Mouse (Mus musculus) kidney, postnatal 25 days (tissue): ENCODE results near the gene Dph1.

Experiments
- DNase-seq, 2 experiments: peaks; one replicate each; pipeline ENCODE4 v3.0.0; 2021; ENCODE audit warnings: mixed read lengths in 2 of 2

Dph1 gene

DNA sequence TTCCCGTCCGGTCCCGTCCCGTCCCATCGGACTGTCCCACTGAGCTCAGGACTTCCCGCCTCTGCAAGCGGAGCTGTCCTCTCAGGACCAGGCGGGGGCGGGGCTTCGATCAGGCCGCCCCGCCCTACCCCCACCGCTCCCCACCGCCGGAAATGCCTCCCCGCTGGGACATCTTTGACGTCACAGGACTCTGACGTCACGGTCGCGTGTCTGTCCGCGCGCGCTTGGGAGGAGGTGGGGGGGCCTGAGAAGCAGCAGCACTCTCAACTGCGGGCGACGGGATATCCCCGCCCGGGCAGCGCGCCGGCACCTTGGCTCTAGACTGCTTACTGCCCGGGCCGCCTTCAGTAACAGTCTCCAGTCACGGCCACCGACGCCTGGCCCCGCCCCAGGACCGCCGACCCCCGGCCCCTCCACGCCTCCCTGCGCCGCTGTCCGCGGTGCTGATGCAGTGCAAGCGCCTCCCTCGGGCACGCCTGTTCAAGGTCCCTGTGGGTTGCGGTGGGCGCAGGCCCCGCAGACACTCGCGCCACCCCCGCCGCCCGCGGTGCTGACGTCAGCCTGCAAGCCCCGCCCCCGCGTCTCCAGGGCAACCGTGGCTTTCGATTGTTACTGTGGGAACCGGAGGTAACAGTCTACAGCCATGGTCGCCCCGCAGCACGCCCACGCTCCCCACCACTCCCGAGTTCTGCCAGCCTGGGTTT is 17.8 kb downstream of the Dph1 start:
- DNase-seq: peak; percentile 91 to 92

- peak; percentile 47 to 72 for DNase-seq
These were observed 18.6 kb downstream of the Dph1 start for GRCm38 (mm10) chr11:75172151-75173094.

DNA sequence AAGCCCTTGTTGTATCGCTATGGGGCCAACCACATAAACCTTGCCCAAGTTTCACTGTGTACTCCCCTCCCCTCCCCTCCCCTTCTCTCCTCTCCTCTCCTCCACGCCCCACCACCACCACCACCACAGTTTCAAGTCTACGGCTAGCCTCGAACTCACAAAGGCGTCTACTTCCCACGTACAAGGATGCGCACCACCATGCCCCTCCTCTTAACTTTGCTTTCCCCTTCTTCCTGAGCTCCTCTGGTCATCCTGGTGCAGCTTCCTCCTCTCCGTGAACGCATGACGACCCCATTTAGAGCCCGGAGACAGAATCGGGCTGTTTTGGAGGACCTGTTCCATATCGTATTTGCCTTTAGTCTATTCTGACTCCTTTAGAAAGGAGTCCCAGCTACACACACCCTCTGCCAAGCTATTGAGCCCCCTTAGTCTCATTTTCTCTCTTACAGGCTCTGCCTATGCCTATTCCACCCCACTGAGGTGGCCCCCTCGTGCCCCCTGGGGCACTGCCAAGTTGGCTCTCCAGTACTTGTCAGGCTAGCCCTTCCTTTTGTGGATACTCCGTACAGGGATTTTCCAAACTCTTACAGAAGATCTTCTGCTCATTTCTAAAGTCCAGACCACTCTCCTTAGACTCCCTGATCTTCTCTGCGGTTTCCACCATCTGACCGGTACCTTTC is 19.7 kb downstream of the Dph1 start:
- DNase-seq: peak in 1 of 2 experiments; percentile 47

DNA sequence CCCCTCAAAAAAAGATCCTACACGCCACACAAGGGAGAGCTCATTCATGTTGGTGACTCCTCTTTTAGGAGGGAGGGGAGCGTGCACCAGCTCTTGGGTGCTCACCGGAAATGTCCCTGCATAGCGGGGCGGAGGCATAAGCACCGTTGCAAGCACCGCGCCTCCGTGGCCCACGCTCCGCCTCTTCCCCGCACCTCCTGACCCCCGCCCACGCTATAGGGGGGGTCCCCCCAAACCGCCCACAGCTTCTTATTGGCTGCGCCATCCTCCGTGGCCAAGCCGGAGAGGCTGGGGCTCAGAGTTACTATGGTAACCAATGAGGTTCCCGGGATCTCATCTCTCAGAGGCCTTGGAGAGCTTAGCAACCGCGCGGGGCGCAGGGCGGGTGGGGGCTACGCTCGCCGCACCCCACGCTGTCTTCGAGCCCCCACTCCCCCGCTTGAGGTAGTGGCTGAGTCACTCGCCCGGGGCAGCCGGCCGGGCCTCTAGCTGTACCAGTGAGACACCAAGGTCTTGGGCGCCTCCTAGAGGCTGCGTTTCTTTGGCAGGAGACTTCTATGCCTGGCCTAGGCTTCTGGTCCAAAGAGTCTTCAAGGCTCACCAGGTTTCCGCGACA is 20.8 kb downstream of the Dph1 start:
- DNase-seq: peak; percentile 95 to 99

DNA sequence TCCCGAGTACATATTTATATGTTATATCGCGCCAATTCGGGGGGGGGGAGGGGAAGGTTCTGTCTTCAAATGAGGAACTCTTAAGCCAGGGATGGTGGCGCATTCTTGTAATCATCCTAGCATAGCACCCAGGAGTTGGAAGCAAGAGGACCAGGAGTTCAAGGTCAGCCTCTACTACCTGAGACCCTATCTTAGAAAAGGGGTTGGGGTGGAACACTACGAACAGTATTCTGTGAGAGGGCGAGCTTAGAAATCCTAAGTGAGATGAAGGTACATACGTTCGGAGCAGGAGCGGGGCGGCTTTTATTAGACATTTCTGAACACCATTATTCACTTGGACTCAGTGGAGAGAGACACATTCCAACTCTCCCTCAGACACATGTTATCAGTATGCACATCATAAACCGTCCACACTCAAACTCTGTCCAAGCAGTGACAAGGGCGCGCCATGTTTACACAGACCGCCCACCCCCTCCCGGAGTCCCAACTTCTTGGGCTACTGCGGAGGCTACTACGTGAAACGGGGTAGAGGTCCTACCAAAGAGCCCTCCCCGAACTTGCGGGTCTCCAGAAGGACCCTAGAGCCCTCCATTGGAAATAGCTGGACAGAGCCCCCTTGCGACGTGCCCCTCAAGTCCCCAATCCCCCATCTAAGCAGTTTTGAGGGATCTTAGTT is 21.5 kb downstream of the Dph1 start, which contains the start of gene Hic1:
Gene Hic1 (minus strand): TSS at position 115 of the 676 bp plus-strand sequence.
- DNase-seq: peak in 1 of 2 experiments; percentile 41

- DNase-seq: peak; percentile 85 to 89
These were observed 22.3 kb downstream of the Dph1 start for GRCm38 (mm10) chr11:75168590-75169361.

DNA sequence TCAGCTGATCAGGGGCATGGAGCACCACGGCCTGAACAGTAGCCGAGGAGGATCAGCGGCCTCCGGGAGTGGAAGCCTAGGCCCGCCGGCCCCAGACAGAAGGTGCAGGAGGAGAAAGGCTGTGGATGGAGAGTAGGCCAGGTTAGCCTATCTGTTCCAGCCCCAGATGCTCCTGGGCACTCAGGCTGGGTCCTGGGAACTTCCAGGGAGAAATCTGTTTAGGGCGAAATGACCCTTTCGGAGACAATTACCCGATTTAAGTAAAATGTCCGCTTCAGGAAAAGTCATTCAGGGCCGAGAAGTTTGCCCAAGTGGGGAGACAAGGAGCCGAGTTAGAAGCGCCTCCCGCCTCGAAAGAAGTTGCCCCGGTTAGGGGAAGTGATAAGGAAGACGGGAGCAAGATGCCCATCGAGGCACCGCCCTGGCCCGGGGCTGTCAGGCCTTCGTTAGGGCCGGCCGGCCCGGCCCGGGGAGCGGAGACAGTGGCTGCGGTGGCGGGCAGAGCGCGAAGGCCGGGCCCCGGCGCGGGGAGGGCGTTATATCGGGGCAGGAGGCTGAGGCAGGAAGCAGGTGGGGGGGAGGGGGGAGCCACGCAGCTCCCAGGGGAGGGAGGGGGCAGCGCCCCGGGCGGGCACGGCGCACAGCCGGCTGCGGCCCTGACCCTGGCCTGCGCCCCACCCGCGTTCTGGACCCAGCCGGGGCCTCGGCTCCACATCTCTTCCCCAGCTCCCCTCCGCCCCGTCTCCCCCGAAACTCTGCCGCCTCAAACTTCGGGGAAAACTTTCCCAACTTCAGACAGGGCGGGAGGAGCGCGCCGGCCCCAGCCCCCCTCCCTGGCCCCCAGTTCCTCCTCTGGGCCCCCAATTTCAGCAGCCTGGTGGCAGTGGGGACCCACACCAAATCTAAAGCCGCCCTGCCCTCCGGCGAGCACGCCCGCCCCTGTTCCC is 23.1 kb downstream of the Dph1 start:
- DNase-seq: peak; percentile 58 to 77

- DNase-seq: peak; percentile 60 to 85
These were observed 24.0 kb downstream of the Dph1 start for GRCm38 (mm10) chr11:75166861-75167642.

GRCm38 (mm10) chr11:75166193-75166842 is 24.7 kb downstream of the Dph1 start:
- peak in 1 of 2 experiments; percentile 64 for DNase-seq

DNA sequence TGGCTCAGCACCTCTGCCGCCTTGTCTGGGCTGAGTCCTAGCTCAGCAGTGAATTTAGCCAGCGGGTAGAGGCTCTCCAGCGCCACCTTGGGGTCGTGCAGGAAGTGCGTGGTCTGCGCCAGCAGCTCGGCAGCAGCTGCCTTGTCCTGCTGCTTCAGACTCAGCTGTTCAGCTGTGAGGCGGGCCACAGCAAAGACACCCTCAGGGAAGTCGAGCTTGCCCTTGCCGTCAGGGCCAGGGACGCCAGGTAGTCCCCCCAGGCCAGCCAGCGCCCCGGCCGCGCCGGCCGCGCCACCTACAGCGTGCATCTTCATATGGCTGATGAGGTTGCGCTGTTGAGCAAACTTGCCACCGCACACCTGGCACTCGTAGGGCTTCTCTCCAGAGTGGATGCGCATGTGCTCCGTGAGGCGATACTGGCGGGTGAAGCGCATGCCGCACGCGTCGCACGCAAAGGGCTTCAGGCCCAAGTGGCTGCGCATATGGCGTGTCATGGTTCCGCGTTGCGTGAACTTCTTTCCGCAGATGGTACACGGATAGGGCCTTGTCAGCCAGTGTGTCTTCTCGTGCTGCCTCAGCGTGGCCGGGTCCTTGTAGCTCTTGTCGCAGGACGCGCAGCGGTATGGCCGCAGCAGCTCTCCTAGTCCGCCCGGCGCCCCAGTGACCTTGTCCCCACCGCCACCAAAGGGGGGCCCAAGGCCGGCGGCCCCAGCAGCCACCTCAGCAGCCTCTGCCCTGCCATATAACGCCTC is 25.4 kb downstream of the Dph1 start:
- DNase-seq: peak; percentile 85 to 87

DNA sequence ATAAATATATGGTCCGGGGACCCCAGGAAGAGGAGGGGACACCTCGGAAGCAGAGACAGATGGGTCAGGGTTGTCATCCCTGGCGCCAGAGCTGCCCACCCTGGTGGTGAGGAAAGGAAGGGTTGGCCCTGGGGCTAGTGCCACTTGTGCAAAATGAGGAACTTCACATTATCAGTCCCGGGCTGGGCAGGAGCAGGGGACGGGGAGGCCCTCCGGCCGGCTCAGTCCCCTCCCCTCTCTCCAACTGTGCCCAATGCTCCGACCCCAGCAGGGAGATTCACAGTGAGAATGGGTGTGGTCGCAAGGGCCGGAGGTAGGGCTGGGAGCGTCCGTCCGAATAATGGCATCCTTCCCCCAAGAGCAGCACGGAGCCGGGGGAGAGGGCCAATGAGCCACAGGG is 26.3 kb downstream of the Dph1 start:
- DNase-seq: peak in 1 of 2 experiments; percentile 45

DNA sequence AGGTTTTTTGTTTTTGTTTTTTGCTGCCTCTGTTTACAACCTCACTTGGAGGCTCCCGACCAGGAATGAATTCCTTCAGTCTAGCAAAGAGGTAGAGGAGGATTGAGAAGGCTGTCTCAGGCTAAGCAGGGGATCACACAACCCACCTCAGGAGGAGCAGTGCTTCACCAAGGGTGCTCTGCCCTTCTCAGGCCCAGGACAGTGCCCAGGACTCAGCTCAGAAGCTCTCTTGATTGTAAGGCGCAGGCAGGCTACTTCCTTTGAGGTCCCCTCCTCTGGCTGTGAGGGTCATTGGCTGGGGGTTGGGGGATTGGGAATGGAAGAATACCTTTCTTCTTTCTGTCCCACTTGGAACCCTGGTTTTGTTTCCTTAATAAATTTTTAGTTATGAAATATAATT is 27.0 kb downstream of the Dph1 start:
- DNase-seq: peak in 1 of 2 experiments; percentile 31

DNA sequence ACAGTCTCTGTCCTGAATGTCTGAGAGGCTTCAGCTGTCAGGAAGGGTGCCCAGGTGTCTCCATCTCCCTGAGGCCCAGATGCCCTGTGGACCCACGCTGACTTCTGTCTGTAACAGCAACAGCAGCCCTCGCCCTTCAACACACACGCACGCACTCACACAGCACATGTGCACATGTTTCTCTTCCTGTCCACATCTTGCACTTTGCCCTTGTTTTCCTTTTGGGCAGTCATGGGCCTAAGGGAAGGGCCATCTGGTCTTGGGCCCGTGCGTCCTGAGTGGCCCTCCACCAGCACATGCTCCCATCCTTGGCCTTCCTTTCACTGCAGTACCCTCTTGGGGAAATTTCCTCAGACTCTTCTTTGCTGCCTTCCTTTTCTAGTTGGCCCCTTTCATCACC is 27.7 kb downstream of the Dph1 start:
- peak in 1 of 2 experiments; percentile 72 for DNase-seq

DNA sequence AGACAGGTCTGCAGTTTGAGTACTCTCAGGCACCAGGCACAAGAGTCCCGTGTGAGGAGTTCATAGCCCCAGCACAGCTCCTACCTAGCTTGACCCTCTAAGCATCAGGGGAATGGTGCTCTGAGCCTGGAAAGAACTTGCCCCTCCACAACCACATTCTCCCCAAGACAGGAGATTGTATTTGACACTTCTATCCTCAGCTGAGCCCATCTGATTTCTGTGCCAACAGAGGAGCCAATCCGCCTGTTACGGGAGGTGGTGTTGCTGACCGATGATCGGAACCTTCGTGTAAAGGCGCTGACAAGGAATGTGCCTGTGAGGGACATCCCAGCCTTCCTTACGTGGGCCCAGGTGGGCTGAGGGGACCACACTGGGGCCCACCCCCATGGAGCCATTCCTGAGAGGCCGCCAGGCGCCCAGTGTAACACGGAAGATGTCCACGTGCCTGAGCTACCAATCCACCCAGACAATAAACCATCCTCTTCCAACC is 28.4 kb downstream of the Dph1 start:
- peak in 1 of 2 experiments; percentile 34 for DNase-seq

DNA sequence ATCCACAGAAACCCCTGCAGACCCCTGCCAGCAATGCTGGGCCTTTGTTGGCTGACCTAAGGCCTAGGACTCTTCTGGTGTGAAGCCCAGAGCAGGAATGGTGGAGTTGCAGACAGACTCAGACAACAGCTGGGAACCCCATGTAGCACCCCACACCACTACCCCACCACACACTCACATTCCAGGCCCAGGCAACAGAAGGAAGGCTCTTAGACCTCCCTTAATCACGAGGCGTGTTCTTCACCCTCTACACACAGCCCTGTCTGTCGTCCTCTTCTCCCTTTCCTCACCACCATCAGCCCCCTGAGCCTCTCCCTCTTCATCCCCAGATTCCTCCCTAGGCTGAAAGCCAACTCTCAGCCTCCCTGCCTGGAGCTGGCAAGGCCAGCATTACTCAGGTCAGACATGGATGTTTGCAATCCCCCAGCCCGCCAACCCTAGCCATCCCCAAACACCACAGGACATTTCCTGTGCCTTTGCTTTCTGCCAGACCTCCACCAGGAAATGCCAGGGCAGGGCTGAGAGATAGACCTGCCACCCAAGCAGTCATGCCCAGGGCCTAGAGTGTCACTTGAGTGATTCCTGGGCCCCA is 29.5 kb downstream of the Dph1 start:
- peak in 1 of 2 experiments; percentile 30 for DNase-seq

DNA sequence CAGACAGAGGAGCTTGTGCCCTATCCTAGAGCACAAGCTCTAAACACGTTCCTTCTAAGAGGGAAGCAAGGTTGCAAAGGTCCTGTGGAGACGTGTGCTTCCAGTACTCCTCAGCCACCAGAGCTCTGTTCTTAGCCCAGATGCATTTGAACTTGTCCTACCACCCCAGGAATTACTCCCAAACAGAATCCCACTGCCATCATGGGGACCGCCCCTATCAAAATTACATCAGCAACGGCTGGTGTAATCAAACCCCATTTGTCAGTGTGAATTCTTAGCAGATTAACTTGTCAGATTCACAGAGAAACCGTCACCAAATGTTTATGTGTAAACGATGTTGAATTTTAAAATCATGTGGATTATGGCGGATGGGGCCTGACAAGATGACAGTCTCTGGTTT is 30.1 kb downstream of the Dph1 start:
- DNase-seq: no peak

- DNase-seq: peak; percentile 75 to 76
These were observed 31.5 kb downstream of the Dph1 start for GRCm38 (mm10) chr11:75159564-75159963.
